Mouse (Mus musculus) MEL (cell line): ENCODE data around the gene Arl4d.
"Not testable (repeated sequence)": the region's sequence is repeated elsewhere in the genome, so short reads cannot be mapped to it uniquely, and the experiment has no call there.

ENCODE experiments used
- MAFK ChIP-seq: IDR thresholded peaks from 2 replicates; pipeline ENCODE4 v1.6.1; 2011; ENCODE audit warnings: low read depth, mild to moderate bottlenecking, low read length, improper control_type of control experiment, borderline replicate concordance
- POLR2A ChIP-seq, 2 experiments: IDR thresholded peaks; 2 replicates each; pipeline ENCODE4 v1.6.1; 2011 to 2012; ENCODE audit warnings: low read length in 2 of 2, mild to moderate bottlenecking in 2 of 2, control low read depth in 1 of 2, improper control_type of control experiment in 1 of 2, low read depth in 1 of 2, moderate library complexity in 1 of 2; ENCODE audit not compliant: control insufficient read depth in 1 of 2, insufficient read depth in 1 of 2, poor library complexity in 1 of 2
- SMC3 ChIP-seq: IDR thresholded peaks from 2 replicates; pipeline ENCODE4 v1.6.1; 2011; ENCODE audit warnings: low read depth, low read length, improper control_type of control experiment
- UBTF ChIP-seq: IDR thresholded peaks from 2 replicates; pipeline ENCODE4 v1.6.1; 2012; ENCODE audit warnings: low read depth, mild to moderate bottlenecking, inconsistent platforms, low read length, improper control_type of control experiment, moderate library complexity, borderline replicate concordance; ENCODE audit not compliant: insufficient read depth

- TF ChIP-seq UBTF; MAFK; POLR2A (IDR thresholded peaks at IDR 0.05; ENCODE audit: control insufficient read depth in 1 of 2, insufficient read depth in 1 of 2, low read depth in 1 of 2, low read length in 2 of 2, poor library complexity in 1 of 2); SMC3: not testable (repeated sequence)
These were observed 36.5 kb upstream of the Arl4d start for GRCm38 (mm10) chr11:101628733-101629417.
